Mouse (Mus musculus) 416B (cell line): ENCODE results near the gene 4930402H24Rik.

Source experiments
- DNase-seq: peaks from one replicate; pipeline ENCODE4 v3.0.0; 2011; ENCODE audit warnings: low read depth

The 4930402H24Rik gene

DNA sequence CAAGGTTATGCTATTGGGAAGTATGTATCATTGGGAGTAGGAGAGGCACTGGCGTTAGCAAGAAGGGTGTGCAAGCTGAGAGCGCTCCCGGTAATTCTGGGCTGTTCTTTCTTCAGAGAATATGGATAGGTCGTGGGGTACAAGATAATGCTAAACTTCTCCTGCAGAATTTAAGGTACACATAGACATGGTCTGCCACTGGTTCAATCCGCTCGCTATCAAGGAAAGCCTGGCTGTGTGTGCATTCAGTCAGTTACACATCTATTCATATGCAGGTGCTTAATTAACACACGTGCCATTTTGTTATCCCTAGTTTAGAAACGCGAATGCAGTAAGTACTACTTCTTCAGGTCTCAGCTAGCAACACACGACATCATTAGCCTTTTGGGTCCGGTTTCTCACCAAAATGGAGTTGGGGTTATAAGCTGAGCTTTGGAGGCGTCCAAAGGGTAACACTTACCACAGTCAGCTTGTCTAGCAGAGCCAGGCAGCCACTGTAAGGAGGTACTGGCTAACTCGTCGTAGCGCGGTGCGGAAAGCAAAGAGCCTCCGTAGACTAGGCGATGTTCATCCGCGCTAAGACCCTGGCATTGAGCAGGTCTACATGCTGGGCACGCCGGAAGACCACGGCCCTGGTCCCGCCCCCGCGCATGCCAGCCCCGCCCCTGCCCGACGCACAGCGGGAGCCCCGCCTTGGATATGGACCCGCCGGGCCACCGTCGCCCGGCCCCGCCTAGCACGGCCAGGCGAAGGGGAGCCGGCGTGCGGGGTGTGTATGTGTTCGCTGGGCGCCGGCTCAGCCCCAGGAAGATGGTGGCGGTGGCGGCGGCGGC lies at the start of gene 4930402H24Rik, which contains the start of gene Atrn:
Gene 4930402H24Rik (minus strand): TSS at position 656 of the 833 bp plus-strand sequence.
Gene Atrn (plus strand): TSS at position 745 of the 833 bp plus-strand sequence.
- DNase-seq = peak; percentile 93

DNA sequence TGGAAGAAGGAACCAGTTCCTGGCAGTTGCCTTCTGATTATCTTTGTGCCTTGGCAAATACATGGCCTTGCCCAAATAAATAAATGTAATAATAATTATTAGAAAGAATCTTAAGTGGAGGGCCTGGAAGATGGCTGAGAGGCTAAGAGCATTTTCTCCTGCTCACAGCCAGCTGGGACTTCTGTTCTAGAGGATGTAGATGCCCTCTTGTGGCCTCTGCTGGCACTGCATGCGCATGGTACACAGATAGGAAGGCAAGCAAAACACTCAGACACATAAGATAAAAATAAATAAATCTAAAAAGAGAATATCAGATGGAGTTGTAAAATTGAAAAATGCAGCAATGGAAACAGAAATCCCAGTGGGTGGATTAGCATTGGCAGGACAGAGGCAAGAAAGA lies 44.3 kb upstream of the 4930402H24Rik start:
- DNase-seq = peak; percentile 84

GRCm38 (mm10) chr2:130949781-130950180 lies 43.6 kb upstream of the 4930402H24Rik start:
- DNase-seq = no peak

DNA sequence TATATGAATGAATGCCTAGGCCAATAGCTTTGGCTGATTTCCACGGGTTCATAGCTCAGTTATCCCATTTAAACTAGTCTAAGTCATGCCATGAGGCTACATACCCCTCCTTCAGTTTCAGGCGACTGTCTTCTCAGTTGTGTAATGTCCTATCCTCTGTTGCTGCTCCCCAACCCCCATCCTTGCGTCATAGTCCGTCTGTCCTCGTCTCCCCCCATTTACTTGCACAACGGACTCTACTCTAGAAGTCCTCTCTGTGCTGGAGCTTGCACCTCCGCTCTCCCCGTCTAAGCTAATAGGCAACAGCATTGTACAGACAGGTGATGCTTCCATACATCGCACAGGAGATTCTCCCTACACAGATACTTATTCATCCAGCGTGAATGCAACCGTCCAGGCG lies 26.7 kb upstream of the 4930402H24Rik start:
- peak; percentile 80 for DNase-seq

GRCm38 (mm10) chr2:130929994-130930393 lies 23.8 kb upstream of the 4930402H24Rik start:
- peak; percentile 89 for DNase-seq

DNA sequence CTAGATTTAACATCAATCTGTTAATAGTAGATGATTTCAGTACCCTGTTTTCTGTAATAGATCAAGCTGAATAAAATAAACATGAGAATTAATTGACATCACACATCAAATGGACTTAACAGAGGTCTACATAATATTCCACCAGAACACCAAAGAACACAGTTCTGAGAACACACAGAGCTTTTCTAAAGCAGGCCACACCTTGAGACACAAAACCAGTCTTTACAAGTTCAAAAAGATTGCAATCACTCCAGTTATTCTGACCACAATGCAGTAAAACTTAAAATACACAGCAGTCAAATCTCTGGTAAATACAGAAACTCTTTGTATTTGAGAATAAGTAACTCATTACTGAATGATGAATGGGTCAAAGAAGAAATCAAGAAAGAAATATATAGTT lies 22.3 kb upstream of the 4930402H24Rik start:
- no peak for DNase-seq

GRCm38 (mm10) chr2:130928031-130928430 lies 21.8 kb upstream of the 4930402H24Rik start:
- DNase-seq = no peak

DNA sequence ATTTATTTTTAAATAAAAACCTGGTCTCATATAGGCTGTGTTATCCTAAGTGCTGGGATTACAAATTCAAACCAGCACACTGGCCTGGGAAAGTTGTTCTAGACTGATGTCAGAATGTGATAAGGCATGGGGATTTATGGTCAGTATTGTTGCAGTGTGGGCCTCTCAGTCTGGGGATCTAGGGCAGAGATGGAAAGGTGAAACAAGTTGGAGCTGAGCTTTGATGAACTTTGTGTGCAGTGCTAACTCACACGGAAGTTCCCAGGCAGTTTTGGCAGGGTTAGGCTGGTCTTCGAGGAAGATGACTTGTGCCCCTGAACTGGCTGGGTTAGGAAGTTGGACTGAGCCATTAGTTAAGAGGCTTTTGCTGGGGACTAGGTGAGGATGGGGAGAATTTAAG lies 18.7 kb upstream of the 4930402H24Rik start:
- no peak for DNase-seq

DNA sequence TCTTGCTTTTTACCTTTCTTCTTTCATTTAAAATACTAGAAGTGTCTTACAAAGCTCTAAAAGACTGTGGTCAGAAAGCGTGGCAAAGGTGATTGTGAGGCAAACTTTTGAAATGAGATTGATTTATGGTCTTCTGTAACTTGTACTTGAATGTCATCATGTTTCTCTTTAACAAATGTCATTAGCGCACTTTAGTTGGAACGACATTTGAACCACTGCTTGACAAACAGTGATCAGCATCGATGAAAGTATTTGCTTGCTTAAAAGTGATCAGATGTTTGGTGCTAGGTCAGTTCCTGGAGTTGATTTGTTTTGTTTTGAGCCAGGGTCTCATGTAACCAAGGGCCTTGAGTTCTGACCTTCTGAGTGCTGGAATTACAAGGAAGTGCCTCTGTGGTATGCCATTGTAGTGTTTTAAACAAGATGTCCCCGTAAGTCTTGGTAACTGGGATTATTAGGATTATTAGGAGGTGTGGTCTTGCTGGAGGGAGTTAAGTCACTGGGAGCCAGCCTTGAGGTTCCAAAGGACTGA lies 12.9 kb upstream of the 4930402H24Rik start:
- no peak for DNase-seq

DNA sequence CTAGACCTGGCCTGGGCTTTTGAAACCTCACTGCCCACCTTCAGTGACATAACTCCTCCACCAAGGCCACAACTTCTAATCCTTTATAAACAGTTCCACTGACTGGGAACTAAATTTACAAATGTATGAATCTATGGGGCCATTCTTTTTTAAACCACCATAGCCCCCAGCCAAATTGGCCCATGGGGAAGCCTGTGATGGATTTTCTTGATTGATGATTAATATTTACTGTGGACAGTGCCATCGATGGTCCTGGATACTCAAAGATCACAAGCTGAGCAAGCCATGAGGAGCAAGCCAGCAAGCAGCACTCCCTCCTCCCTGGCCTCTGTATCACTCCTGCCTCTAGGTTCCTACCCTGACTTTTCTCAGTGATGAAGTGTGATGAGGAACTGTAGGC lies 11.5 kb upstream of the 4930402H24Rik start:
- DNase-seq = no peak

- DNase-seq = no peak
These were observed 10.4 kb upstream of the 4930402H24Rik start for GRCm38 (mm10) chr2:130916521-130917147.

- no peak for DNase-seq
These were observed 8.7 kb upstream of the 4930402H24Rik start for GRCm38 (mm10) chr2:130914873-130915272.

GRCm38 (mm10) chr2:130911691-130912090 lies 5.5 kb upstream of the 4930402H24Rik start:
- DNase-seq = no peak

DNA sequence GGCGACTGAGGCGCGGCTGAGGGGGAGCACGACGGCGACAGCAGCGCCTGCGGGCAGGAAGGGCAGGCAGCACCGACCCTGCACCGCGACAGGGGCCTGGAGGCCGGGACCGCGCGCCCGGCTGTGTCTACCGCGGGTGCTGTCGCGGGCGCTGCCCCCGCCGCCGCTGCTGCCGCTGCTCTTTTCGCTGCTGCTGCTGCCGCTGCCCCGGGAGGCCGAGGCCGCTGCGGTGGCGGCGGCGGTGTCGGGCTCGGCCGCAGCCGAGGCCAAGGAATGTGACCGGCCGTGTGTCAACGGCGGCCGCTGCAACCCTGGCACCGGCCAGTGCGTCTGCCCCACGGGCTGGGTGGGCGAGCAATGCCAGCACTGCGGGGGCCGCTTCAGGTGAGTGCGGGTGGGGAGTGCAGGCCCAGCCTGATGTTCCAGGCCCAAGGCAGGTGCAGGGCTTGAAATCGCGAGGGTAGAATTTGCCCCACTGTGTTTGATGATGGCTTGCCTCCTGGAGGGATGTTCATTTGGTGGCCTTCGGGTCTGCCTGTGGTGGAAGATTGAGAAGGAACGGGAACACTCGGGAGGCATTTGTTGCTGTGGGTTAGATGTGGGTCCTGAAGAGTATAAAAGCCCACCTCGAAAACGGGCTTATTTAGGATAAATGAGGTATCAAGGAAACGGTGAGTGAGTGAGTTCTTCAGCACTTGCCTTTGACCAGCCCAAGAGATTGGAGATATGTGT lies 544 bp upstream of the 4930402H24Rik start:
- DNase-seq = peak; percentile 32

GRCm38 (mm10) chr2:130898783-130899182 lies 7.4 kb downstream of the 4930402H24Rik start:
- no peak for DNase-seq

- DNase-seq = no peak
These were observed 8.3 kb downstream of the 4930402H24Rik start for GRCm38 (mm10) chr2:130897856-130898255.

GRCm38 (mm10) chr2:130896944-130897343 lies 9.3 kb downstream of the 4930402H24Rik start:
- DNase-seq = no peak

- no peak for DNase-seq
These were observed 18.8 kb downstream of the 4930402H24Rik start for GRCm38 (mm10) chr2:130887456-130887855.

DNA sequence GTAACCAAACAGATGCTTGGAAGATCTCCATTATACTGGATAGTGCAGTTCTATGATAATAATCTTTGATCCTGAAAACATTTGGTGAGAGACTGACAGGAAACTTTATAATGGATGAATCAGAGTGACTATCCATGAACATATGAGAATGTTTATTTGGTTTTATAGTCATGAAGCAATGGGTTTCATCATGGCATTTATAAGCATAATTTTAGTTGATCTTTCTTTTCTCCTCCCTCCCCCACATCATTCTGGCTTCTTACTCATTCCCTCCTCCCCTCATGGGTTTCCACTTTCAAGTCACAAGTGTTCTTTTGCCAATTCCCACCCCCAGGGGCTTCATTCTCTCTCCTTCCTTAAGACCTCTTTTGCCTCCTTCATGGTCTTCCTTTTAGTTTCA lies 19.2 kb downstream of the 4930402H24Rik start:
- no peak for DNase-seq

- DNase-seq = no peak
These were observed 28.8 kb downstream of the 4930402H24Rik start for GRCm38 (mm10) chr2:130877376-130877775.

DNA sequence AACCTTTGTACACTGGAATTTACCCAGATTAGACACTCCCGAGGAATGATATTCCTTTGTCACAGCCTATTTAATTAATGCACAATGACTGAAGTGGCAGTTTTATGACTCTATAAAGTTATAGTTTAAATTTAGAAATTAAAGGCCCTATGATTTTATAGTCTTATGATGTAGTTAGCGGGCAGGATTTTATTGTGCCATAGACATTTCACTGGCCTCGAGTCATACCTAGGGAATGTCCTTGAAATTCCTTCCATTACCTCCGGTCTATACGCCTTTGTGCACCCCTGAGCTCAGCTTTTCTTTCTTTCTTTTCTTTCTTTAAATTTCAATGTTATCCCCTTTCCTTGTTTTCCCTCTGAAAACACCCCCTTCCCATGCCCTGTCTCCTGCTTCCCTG lies 35.3 kb downstream of the 4930402H24Rik start:
- DNase-seq = no peak

- no peak for DNase-seq
These were observed 44.1 kb downstream of the 4930402H24Rik start for GRCm38 (mm10) chr2:130862091-130862490.
